Mouse (Mus musculus) hindbrain, embryonic 10.5 days (tissue): ENCODE measurements around the gene Poll. TPM values are rescaled to one million over a fixed set of nuclear protein-coding genes. Genes with fewer than 3 reads are reported as not detected.
"Not testable (repeated sequence)": the region's sequence is repeated elsewhere in the genome, so short reads cannot be mapped to it uniquely, and the experiment has no call there.

Source experiments
- DNase-seq: peaks from one replicate; pipeline ENCODE4 v3.0.0-alpha.2; 2017; ENCODE audit warnings: low spot score
- H3K27ac ChIP-seq: fragments of 300-500 bp; sonication (generic); 2 replicates; pipeline ENCODE4 v1.5.1; 2016; ENCODE audit warnings: mild to moderate bottlenecking, moderate library complexity
- H3K27me3 ChIP-seq: fragments of 300-500 bp; sonication (generic); 2 replicates; pipeline ENCODE4 v1.6.1; 2016; ENCODE audit warnings: mild to moderate bottlenecking; ENCODE audit not compliant: poor library complexity, insufficient read depth, severe bottlenecking
- H3K36me3 ChIP-seq: fragments of 300-500 bp; sonication (generic); 2 replicates; pipeline ENCODE4 v1.6.1; 2016; ENCODE audit warnings: mild to moderate bottlenecking, moderate library complexity
- H3K4me1 ChIP-seq: fragments of 300-500 bp; sonication (generic); replicated peaks from 2 replicates; pipeline ENCODE4 v1.6.1; 2016; ENCODE audit warnings: mild to moderate bottlenecking
- H3K4me3 ChIP-seq: fragments of 300-500 bp; sonication (generic); 2 replicates; pipeline ENCODE4 v1.5.1; 2016; ENCODE audit warnings: mild to moderate bottlenecking, moderate library complexity
- H3K9me3 ChIP-seq: fragments of 300-500 bp; sonication (generic); 2 replicates; pipeline ENCODE4 v1.6.1; 2016; ENCODE audit warnings: mild to moderate bottlenecking, moderate library complexity
- WGBS: fragments of 180-500 bp; shearing (Covaris S2); methylation state at CpG from one replicate; pipeline ENCODE4 v1.1.7; 2016; 5-methylcytosine and 5-hydroxymethylcytosine counted together
- polyA plus RNA-seq: library from polyadenylated mRNA; unstranded; fragments of >200 nt; fragmentation: Nextera tagmentation; extraction: Ambion mirVana; gene quantifications from 2 replicates; pipeline ENCODE4 v1.2.1, GENCODE M21; 2016

Gene Poll
- polyA plus RNA-seq, 1 experiment from 2014 or later, result 21.6 TPM

DNA sequence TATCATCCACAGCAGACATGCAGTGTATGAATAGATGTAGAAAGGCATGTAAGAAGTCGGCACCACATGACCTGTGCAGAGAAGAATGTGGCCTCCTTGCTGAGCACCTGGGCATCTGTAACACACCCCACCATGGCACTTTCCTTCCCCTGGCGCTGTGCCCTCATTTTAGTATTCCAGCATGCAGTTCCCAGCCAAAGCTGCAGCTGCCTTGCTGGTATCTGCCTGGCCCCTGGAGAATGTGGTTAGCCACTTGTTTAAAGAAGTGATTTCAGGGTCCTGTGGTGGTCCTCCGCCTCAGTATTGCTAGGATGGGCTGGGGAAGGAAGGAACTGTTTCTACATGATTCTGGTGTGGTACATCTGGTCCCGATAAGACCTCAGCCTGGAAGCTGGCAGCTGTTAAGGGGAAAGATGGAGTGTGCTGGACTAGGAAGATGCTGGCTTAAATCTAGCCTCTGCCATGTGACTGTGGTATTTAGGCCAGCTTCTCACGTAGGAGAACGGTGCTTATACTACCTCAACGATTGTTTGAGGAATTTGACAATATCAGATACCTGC lies 14.1 kb upstream of the Poll start:
- Histone ChIP-seq H3K27me3 (peaks cover 96% of the 10 kb centered on the region), H3K4me1 (peaks cover 44% of the 10 kb centered on the region), H3K9me3 (no peaks in the 10 kb centered on the region), H3K27ac (no peak overlapping the region), H3K36me3 (peaks cover 62% of the 10 kb centered on the region), H3K4me3 (no peak overlapping the region)
- no peak for DNase-seq
- WGBS, result 82% methylated on average over 7 of the region's 7 CpGs

DNA sequence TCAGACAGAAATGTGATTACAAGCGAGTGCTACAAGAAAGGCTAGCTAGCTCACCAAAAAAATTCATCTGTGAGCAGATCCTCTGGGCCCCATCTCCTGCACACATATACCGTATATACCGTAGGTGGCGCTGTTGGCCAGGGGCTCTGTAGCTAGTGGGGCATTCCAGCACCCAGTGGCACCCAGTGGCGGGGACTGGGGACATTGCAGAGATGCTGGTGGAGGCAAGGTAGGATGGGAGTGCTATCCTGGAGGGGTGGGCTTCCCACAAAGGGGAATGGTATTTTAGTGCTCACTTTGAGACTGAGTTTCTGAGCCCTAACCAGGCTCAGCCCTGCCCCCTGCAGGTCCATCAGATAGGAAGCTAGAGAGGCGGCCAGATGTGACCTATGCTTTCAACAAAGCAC lies 13.5 kb upstream of the Poll start:
- Histone ChIP-seq H3K27ac (no peak overlapping the region), H3K27me3 (peaks cover 96% of the 10 kb centered on the region), H3K4me1 (peaks cover 38% of the 10 kb centered on the region), H3K36me3 (peaks cover 57% of the 10 kb centered on the region), H3K4me3 (no peak overlapping the region), H3K9me3 (no peaks in the 10 kb centered on the region)
- 18% methylated on average over 6 of the region's 6 CpGs for WGBS
- DNase-seq, result peak; percentile 61

DNA sequence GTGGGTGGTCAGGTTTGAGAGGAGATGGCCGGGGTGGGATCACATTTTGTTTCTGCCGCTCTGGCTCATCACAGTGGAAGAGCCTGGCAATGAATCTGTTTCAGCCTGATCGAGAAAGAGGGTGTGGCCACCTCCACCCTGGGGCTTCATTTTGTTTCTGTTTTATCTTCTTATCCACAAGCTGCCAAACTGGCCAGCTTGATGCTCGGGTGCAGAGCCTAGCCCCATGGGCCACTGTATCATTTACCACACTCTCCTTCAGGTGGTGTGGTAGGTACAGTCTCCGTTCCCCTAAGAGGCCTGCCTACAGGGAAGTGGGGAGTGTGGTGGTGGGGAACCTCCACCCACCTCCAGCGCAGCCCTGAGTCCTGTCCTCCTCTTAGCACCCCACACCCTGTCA lies 12.7 kb upstream of the Poll start:
- Histone ChIP-seq H3K36me3 (peaks cover 52% of the 10 kb centered on the region), H3K4me3 (no peak overlapping the region), H3K4me1 (peaks cover 38% of the 10 kb centered on the region), H3K9me3 (no peaks in the 10 kb centered on the region), H3K27ac (no peak overlapping the region), H3K27me3 (peaks cover 96% of the 10 kb centered on the region)
- no peak for DNase-seq
- WGBS, result 83% methylated on average over 6 of the region's 6 CpGs

DNA sequence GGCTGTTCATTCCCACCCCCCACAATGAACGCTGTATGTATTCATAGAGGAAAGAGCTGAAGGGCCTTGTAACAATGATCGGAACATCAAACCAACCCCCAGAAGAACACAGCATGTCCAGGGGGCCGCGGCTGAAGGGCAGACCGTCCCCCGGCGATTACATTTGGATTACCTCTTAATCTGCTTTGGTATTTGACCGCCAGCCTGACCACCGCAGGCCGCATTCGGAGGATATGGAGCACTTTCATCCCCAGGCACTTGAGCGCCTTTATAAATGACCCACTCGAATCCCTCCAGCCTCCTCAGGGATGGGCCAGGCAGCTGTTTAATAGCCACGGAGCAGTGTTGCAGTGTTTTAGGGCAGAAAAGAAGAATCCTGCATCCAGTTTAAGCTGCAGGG lies 7.0 kb upstream of the Poll start:
- H3K36me3 ChIP-seq, result peaks cover 21% of the 10 kb centered on the region
- no peak overlapping the region for H3K4me3 ChIP-seq

DNA sequence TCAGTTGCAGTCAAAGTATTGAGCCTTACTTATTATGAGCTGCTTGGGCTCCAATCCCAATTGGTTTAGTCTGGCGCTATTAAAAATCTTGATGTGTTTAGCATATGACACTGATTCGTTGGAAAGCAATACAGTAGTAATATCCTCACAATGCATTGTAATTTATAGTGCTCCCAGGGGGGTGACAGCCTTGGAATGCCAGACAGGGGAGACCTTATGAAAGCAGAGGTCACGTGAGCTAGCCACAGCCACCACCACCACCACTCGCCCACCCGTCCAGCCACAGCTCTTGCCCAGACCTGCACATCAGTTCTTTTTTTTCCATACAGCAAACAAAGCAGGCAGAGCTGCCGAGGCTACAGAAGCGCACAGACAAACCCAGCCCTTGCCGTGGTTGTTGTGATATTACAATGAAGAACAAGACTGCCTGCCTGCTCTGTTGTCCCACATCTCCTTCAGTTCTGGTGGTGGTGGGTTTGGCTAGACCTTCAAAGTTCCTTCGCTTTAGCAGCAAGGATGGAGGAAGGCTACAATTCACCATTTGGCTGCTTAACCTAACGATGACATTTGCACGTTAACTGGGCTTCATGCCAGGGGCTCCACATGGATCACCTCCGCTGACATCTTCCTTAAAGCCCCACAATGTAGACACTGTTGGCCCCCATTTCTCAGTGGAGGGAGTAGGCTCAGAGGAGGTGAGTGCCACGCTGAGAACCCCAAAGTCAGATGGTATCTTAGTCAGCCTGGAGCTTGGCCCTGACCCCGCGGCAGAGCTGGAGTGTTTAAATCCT lies 5.8 kb upstream of the Poll start:
- no peak overlapping the region; the same call in 1 of the 2 replicates for H3K27ac ChIP-seq
- peaks cover 73% of the 10 kb centered on the region for H3K27me3 ChIP-seq
- H3K4me3 ChIP-seq, result no peak overlapping the region
- 65% methylated on average over 15 of the region's 15 CpGs for WGBS
- peaks cover 13% of the 10 kb centered on the region; the same call in 1 of the 2 replicates for H3K36me3 ChIP-seq
- no peaks in the 10 kb centered on the region for H3K9me3 ChIP-seq
- DNase-seq, result no peak
- peaks cover 28% of the 10 kb centered on the region for H3K4me1 ChIP-seq

More for the DNA sequence above, 7.0 kb upstream of the Poll start:
- H3K27me3 ChIP-seq, result peaks cover 86% of the 10 kb centered on the region
- peaks cover 28% of the 10 kb centered on the region for H3K4me1 ChIP-seq
- WGBS, result 29% methylated on average over 14 of the region's 14 CpGs
- no peak overlapping the region for H3K27ac ChIP-seq
- H3K9me3 ChIP-seq, result no peaks in the 10 kb centered on the region
- DNase-seq, result no peak

DNA sequence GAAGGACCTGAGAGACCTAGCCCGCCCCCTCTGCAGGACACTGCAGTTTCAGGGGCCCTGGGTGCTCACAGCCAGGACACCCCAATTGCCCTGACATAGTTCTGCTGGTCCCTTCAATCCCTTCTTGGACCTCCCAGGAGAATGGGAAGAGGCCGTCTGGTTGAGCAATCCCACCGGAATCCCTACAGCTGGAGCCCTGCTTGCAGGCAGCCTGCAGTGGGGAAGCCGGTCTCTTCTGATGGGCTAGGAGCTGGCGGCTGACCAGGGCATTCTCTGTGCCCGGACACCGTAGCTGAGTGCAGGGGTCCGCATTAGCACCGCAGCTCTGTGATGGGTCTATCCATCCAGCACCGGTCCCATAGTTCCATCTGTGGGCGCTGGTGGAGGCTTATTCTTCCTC lies 6.2 kb downstream of the Poll start:
- Histone ChIP-seq H3K27me3 (peaks cover 15% of the 10 kb centered on the region), H3K27ac (no peak overlapping the region), H3K4me3 (no peak overlapping the region), H3K36me3 (peaks cover 62% of the 10 kb centered on the region), H3K4me1 (no peaks in the 10 kb centered on the region; the same call in 1 of the 2 replicates), H3K9me3 (no peaks in the 10 kb centered on the region)
- 92% methylated on average over 11 of the region's 11 CpGs for WGBS
- DNase-seq, result no peak

DNA sequence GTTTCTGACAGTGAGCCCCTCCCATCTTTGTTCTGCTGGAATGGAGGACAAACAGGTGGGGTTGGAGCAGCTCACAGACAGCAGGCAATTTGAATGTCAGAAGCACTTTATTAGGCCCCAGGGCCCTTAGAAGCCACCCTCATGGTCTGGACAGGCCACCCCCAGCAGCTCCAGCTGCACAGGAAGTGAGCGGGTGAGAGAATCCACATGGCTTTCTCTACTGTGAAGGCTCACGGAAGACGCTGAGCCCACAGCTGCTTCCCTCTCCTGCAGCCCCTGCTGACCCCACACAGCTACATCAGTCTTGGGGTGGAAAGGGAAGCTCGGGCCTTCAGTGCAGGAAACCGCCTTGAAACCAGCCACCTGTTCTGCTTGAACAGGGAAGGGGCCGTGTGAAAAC lies 8.1 kb downstream of the Poll start:
- H3K27me3 ChIP-seq, result peaks cover 35% of the 10 kb centered on the region
- peaks cover 54% of the 10 kb centered on the region for H3K36me3 ChIP-seq
- no peak overlapping the region for H3K4me3 ChIP-seq
- no peaks in the 10 kb centered on the region for H3K9me3 ChIP-seq
- H3K27ac ChIP-seq, result no peak overlapping the region
- 85% methylated on average over 6 of the region's 6 CpGs for WGBS
- no peak for DNase-seq
- H3K4me1 ChIP-seq, result peaks cover 13% of the 10 kb centered on the region

DNA sequence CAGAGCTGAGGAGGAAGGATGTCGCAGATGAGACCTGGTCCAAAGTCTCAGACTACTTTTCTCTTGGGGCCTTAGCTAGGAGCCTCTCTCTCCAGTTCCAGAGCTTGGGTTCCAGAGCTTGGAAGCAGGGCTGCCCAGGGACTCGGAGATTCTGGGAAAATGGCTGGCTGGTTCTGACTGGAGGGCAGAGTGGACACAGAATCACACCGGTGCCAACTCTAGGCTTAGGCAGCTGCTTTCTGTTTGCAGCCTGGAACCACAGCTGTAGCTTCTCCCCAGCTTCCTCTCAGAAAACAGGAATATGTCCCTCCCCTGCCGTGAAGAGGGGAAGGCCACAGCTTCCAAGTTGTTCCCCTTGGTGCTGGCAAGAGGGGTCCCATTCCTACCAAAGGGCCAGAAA lies 10.4 kb downstream of the Poll start:
- 82% methylated on average over 4 of the region's 4 CpGs for WGBS
- Histone ChIP-seq H3K27me3 (peaks cover 57% of the 10 kb centered on the region), H3K4me3 (no peak overlapping the region), H3K9me3 (no peaks in the 10 kb centered on the region), H3K27ac (no peak overlapping the region), H3K36me3 (peaks cover 31% of the 10 kb centered on the region), H3K4me1 (peaks cover 18% of the 10 kb centered on the region)
- no peak for DNase-seq

DNA sequence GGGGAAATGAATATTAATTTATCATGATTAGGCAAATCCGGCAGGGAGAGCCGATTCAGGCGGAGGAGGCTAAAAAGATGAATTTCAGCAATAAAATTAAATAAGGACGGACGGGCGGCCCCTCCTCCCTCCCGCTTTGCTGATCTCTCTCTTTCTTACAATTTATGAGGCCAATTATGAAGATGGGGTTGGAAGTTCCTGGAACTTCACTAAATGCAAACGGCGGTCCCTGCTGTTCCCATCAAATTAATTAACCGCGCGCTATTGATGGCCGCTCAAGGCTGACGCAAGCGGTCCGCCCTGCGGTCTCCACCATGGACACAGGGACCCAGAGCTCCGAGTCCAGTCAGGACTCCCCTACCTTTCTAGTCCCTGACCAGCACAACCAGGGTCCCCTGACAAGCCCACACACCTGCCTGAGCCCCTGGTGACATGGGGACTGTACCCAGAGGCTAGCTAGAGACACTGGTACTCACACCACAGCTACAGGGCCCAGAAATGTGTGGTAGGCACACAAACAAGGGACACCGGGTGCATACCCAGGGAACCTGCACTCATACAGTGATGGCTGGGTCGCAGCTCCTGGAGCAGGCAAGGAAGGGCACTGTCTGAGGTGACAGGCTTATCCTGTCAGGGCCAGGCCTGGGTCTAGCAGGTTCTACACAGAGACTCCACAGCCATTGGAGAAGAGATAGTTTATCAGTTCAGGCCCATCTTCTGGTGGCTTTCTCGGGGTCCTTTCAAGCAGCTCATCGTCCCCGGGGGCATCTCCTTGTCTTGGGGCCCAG lies 11.0 kb downstream of the Poll start:
- 80% methylated on average over 23 of the region's 23 CpGs for WGBS
- H3K4me1 ChIP-seq, result peaks cover 24% of the 10 kb centered on the region
- peaks cover 25% of the 10 kb centered on the region for H3K36me3 ChIP-seq
- peaks cover 63% of the 10 kb centered on the region for H3K27me3 ChIP-seq
- H3K27ac ChIP-seq, result no peak overlapping the region
- H3K4me3 ChIP-seq, result no peak overlapping the region
- no peak for DNase-seq
- no peaks in the 10 kb centered on the region for H3K9me3 ChIP-seq

DNA sequence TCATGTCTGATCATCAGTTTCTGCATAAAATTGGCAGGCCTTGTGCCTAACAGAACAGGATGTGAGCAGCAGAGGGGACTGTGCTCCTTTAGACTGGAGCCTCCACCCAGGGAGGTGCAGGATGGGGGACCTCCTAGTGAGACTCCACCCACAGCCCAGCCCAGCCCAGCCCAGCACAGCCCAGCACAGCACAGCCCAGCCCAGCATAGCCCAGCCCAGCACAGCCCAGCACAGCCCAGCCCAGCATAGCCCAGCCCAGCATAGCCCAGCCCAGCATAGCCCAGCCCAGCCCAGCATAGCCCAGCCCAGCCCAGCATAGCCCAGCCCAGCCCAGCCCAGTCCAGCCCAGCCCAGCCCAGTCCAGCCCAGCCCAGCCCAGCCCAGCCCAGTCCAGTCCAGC lies 12.1 kb downstream of the Poll start:
- H3K27me3 ChIP-seq, result peaks cover 75% of the 10 kb centered on the region

DNA sequence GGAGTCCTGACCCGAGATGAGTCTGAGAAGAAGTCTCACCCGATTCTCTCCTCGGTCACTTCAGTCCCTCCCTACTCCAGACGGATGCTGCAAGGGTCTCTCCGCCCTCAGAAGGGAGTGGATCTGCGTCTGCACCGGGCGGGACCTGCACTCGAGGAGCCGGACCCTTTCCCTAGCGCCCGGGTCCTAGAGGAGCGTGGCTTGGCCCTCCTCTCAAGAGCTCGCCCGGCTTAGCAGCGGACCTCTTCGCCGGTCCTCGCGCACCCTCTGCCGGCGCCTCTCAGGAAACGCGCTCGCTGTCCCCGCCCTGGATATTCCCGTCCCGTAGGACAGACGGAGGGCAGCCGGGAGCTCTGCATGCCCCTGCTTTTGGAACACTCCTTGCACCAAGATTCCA lies 15.4 kb downstream of the Poll start:
- no peak overlapping the region for H3K27ac ChIP-seq
- DNase-seq, result peak; percentile 85
- under 1% methylated on average over 30 of the region's 30 CpGs for WGBS
- no peaks in the 10 kb centered on the region for H3K9me3 ChIP-seq
- peaks cover 49% of the 10 kb centered on the region for H3K4me1 ChIP-seq
- peaks cover 100% of the 10 kb centered on the region for H3K27me3 ChIP-seq
- H3K36me3 ChIP-seq, result no peaks in the 10 kb centered on the region
- H3K4me3 ChIP-seq, result peak overlapping the region; percentile 50

More for the DNA sequence above, 12.1 kb downstream of the Poll start:
- Histone ChIP-seq H3K36me3 (peaks cover 14% of the 10 kb centered on the region), H3K4me1 (peaks cover 32% of the 10 kb centered on the region), H3K4me3 (0 out of 2 replicates have a peak overlapping the region, but pooled peaks have one; percentile 11)
- H3K9me3 ChIP-seq, DNase-seq, H3K27ac ChIP-seq: not testable (repeated sequence)

DNA sequence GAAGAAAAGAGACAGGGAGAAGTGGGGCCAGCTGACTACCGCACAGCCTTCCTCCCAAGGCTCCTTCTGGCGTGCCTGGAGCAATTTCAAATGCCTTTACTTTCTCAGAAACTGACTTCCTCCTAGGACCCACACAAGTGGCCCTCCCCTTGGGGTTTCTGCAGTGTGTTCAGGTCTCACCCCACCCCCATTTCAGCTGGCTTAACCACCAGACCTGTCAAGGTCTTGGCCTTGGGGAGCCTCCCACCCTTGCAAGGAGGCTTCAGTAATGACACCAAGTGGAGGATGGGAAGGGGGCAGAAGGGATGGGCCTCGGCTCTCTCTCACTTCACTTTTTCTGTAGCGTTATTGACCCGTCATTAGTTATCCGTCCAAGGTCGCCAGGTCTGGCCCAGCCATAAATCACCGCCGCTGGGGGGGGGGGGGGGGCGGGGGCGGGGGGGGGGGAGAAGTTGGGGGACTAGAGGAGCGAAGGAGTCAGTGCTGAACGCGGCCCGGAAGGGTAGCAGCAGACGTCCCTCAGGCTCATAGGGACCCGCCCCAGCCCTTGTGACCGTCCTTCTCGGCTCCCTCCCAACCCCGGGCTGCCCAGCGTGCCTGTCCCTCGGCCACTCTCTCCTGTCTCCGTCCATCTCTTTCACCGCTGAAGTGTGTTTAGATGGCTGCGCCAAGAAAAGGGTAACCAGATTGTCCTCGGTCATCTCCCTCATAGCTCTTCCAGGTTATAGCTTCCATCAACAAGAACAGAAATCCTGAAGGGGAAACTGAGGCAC lies 16.0 kb downstream of the Poll start:
- H3K36me3 ChIP-seq, result no peaks in the 10 kb centered on the region
- peaks cover 100% of the 10 kb centered on the region for H3K27me3 ChIP-seq
- under 1% methylated on average over 22 of the region's 26 CpGs for WGBS
- H3K4me1 ChIP-seq, result peaks cover 49% of the 10 kb centered on the region
- peak; percentile 18 for DNase-seq
- peak overlapping the region; percentile 50 for H3K4me3 ChIP-seq
- no peaks in the 10 kb centered on the region for H3K9me3 ChIP-seq
- no peak overlapping the region for H3K27ac ChIP-seq
